Mouse (Mus musculus) cerebellum, adult 9-11 months (tissue): Measurements from ENCODE around the gene Smarcd2.

Experiments
- DNase-seq: peaks from one replicate; pipeline ENCODE4 v3.0.0; 2022

Smarcd2 gene

DNA sequence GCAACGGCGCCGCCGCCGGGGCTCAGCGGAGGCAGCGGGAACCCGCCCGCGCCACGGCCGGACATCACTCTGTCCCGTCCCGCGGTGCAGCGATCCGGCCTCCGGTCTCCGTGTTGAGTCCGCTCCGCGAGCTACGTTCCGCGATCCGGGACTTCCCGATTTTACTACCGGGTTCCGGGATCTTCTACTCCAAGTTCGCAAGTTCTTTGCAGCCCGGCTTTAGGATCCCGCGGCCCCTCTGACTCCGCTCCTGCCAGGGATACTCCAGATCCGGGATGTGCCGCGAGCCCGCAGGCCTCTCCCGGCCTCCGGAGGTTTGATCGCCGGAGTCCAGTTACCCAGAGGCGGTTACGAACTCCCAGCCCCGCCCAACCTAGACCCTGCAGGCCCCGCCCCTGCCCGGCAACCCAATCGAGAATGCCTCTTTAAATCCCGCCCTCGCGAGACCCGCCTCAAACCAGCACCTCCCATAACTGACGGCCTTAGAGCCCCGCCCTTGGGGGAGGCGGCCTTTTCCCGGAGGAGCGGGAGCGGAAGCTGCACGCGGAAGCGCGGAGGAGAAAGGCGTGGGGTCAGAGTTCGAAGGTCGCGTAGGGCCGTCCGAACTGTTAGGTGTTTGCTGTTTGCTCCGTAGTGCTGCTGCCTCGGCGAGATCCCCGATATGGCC lies at the start of gene Smarcd2:
Gene Smarcd2 (minus strand): TSS at position 329 of the 667 bp plus-strand sequence.
- peak; percentile 100 for DNase-seq

DNA sequence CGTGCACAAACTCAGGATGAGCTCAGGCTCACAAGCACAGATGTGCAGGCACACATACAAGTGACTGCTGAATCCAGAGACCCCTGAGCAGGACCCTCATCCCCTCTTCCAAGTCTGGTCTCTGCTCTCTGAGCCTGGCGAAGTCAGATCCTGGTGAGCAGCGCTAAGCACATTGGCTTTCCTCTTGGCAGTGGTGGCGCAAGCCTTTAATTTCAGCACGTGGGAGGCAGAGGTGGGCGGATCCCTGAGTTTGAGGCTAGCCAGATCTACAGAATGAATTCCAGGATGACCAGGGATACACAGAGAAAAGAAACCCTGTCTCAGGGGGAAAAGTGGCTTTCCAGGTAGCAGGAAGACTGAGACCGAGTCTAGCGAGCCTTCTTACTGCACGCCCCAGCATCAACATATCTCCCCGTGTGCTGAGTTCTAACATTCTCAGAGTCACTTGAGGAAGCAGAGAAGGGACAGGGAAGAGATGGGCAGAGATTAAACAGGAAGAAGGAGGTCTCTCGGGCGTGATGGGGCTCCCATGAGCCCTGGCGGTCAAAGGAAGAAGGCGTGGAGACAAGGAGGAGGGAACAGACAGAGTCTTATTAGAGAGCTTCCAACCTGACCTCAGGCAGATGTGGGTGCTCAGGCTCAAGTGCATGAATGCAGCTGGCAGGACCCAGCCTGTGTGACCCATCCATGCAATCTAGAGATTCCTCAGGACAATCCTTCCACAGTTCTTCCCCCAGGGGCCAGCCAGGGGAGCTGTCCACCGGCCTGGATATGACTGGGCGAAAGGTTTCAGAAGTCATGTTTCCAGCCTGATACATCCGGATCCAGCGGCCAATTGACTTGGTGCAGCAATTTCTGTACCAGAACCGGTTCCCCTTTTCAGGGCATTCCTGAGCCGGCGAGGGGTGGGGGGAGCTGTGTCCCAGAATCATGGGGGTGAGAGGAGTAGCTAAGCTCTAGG lies 45.9 kb upstream of the Smarcd2 start:
- no peak for DNase-seq

DNA sequence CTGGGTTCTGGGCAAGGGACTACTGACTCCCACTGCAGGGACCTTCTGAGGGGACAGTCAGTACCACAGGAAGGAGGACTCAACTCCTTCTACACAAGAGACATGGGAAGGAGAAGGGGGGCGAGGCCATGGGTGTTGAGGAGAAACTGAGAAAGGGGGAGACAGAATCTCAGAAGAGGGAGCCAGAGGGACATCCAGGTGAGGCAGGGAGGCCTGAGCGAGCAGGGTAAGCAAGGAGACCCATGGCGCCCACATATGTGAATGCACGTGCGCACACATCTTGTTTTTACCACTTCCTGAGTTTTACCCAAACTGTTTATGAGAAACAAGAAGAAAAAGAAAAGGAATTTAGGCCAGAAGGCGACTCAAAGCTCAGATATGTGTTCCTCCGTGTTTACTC lies 45.0 kb upstream of the Smarcd2 start:
- DNase-seq = no peak

DNA sequence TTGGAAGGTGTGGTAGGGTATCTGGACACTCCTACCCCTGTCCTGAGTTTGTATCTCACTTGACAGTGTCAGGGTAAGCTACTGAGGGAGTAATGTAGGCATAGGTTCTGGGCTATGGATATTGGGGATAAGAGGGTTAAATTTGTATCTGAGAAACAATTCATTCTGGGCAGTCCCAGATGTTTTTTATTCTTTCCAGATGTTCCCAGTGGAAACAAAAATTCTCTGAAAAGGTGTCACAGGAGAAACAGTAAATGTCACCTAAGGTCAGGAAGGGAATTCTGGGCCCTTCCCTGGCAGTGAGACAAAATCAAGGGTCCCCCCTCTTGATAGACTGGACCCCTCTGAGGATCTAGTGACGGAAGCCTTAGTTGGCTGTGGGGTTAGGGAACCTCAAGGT lies 43.6 kb upstream of the Smarcd2 start:
- no peak for DNase-seq

DNA sequence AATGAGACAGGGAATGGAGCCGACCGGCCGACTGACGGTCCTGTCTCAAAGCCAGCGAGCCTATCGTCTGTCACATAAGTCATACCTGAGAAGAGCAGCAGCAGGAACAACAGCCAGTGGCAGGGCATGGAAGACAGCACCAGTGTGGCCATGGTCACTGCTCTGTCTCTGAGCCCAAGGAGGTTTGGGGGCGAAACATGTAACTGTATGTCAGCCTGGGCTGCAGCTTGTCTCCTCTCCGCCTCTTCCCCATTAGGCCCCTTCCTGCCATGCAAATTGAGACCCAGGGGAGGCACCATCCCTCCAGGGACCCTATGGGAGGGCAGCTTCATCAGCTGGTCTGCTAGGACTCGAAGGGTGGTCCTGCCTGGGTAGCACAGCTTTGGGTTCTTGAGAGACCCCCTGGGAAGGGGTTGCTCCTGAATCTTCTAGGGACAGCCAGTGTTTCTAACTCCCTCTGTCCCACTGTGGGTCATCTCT lies 41.6 kb upstream of the Smarcd2 start, which contains the start of gene Cd79b:
Gene Cd79b (minus strand): TSS at position 430 of the 480 bp plus-strand sequence.
- DNase-seq = no peak

DNA sequence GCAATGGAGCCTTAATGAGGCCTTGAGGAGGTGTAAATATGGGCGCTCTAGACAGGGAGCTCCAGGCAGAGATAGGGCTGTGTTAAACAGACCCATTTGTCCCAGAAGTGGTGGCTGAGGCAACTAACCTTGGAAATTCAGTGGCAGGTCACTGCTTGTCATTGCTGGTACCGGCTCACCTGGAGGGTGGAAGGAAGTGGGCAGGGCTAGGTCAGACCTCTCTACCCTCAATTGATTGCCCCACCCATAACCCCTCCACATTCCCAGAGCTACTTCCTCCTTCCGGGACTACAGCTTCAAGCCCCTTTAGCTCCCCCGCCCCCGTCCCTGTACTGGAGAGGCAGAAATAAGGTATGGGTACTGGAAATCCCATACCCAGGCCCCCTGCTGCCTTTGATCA lies 40.8 kb upstream of the Smarcd2 start:
- no peak for DNase-seq

DNA sequence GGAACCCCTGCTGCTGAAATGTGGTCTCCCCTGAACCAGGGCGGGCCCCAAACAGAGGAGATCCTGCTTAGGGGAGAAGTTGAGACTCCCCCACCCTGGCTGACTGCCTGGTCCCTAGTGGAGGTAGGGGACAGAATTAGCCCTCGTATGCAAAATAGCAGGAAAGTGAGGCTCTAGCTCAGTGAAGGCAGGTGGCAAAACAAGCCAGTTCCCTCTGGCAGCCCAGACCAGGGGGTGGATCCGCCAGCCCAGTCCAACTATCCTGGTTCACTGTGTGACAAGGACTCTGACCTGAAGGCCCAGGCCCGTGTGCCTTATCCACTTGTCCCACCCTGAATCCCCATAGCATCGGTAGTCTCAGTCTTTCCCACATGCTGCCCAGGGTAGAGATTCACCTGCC lies 37.4 kb upstream of the Smarcd2 start:
- DNase-seq = no peak

DNA sequence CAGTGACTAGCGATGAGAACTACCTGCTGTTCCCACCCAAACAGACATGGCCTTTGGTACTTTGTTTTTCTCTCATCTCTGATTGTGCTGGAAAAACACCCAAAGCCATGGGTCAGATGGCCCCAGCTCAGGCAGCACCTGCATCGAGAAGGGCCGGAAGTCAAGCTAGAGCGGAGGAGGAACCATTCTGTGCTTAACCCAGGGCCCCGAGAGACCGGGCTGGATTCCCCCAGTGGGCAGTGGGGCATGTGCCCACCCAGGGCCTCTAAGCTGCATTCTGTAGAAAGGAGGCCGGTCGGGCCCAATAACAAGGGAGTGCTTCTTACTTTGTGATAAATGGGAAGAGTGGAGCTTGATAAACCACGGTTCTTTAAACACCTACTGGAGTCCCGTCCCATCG lies 35.4 kb upstream of the Smarcd2 start:
- no peak for DNase-seq

DNA sequence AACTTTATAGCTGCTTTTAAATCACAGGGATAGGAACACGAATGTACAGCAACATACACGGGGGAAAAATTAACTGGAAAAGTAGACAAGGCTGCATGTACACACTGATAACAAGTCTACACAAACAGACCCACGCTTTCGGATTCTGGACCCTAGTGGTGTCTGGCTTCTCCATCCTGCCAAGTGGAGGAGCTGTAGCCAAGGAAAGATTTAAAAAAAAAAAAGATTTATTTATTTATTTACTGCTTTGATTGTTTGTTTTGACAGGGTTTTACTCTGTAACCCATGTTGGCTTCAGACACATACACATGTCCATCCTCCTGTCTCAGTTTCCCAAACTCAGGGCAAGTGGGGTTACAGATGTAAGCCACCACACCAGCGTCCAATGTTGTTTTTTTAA lies 34.7 kb upstream of the Smarcd2 start:
- DNase-seq = no peak

DNA sequence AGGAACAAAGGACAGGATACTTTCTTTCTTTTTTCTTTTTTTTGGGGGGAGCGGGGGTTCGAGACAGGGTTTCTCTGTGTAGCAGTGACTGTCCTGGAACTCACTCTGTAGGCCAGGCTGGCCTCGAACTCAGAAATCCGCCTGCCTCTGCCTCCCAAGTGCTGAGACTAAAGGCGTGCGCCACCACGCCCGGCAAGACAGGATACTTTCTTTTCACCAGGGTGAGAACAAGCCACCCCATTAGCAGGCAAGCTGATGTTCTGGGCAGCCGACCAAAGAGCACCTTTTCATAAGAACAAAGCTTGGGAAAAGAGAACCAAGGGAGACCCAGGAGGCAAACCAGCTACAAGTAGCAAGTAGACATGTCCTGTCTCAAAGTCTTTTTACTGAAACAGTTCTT lies 34.0 kb upstream of the Smarcd2 start:
- no peak for DNase-seq

DNA sequence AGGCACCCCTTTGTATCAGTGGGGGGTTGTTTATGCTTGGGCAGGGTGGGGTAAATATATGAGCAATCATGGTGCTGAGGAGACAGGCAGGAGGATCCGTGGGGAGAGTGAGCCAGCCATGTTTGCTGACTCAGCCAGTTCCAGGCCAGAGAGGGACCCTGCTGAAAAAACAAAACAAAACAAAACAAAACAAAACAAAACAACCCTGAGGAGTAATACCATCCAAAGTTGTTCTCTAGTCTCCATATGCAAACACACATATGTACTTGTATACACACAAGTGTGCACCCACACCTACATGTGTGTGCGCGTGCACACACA lies 33.3 kb upstream of the Smarcd2 start:
- no peak for DNase-seq

DNA sequence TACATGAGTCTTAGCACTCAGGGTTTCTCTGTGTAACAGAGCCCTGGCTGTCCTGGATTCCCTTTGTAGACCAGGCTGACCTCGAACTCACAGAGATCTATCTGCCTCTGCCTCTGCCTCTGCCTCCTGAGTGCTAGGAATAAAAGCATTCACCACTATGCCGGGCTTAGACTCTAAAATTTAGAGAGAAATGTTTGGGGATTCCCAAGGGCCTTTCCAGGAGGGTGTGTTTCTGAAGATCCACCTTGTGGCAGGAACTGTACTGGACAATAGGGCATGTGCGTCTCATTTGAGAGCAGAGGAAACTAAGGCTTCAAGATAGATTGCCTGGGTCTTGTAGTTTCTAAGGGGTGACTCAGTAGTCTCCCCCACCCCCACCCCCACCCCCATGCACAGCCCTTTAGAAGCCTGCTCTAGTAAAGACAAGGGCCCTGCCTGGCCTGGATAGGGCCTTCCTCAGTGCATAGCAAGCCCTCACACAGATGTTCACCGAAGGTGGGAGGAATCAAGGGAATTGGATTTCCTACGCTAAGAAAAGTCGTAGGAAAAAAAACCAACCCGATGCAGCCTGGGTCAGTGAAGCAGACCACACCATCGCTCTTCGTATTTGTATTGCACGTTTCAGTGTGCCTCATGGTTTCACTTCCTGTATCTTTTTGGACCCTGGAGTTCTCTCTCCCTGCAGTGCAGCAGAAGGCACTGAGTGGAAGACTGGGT lies 32.7 kb upstream of the Smarcd2 start:
- DNase-seq = no peak

DNA sequence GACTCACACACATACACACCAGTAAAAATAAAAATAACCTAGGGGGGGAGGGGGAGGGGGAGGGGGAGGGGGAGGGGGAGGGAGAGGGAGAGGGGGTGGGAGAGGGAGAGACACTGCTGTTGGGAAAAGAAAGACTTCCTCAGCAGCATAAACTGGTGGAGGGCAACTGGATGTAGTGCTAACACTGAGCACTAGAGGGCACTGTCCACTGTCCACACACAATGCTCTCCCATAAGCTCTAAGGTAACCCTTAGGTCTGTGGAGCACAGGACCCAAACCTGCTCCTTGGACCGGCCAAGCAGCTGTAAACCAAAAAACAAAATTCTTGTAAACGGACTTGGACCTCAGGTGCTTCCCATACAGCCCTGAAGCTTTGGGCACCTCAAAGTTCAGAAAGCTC lies 29.9 kb upstream of the Smarcd2 start:
- peak; percentile 47 for DNase-seq

DNA sequence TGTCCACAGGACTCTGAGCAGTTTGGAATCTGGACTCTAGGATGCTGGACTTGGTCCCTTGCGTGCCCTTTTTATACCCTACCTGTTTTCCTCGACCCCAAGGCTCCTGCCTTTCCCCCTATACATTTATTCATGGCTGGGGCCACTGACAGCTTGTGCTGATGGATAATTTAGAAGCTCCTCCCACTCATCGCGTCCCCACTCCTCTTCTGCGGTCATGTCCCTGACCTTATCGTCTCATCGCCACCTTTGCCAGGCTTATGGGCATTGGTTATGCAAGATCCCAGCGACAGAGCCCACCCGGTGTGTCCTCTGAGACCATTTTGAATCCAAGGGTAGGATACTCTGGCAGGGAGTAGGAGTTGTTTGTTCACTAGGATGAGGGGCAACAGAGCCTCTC lies 29.0 kb upstream of the Smarcd2 start, which contains the start of gene Gh:
Gene Gh (minus strand): TSS at position 101 of the 400 bp plus-strand sequence.
- DNase-seq = no peak

DNA sequence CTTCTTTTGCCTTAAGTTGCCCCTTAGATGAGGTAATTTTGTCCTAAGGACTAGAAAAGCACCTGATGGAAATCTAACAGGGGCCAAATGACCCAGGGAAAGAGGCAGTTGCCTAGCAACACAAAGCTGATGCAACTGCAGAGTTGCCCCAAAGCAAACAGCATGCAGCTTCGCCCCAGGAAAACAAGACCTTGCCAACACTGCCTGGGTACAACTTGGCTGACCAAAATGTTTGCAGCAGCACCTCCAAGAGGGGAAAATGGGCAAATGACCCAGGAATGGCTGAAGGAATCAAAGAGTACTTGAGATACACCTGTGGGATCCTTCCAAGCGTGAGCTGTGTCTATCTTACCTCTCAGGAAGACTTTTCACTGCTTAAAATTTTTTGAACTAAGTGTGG lies 19.1 kb upstream of the Smarcd2 start:
- DNase-seq = peak; percentile 93

DNA sequence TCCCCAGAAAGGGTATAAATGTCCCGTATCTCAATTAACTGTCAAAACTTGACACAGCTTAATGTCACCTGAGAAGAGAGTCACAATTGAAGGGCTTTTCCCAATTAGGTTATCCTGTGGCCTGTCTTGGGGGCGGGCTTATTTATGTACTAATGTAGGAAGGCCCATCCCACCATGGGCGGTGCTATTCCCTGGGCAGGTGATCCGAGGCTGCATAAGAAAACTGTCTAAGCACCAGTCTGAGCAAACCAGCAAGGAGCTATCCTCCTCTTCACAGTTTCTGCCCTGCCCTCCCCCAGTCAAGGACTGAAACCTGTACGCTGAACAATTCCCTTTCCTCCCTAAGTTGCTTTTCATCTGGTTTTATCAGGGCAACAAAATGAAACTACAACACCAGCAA lies 17.6 kb upstream of the Smarcd2 start:
- DNase-seq = peak; percentile 58

DNA sequence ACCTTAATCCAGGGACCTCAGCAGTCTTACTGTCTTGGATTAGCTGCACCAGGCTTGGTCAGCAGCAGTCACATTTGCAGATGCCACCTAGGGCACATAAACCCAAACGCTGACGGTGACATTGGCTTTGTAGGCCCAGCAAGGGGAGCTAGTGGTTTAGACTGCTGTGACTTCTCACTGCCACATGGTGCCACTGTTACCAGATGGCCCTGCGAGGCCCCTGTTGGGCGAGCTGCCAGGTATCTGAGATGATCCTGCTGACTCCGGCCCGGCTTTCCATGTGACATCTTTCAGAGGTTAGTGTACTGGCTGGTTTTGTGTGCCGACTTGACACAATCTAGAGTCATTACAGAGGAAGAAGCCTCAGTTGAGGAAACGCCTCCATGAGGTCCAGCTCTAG lies 16.6 kb upstream of the Smarcd2 start:
- peak; percentile 95 for DNase-seq

DNA sequence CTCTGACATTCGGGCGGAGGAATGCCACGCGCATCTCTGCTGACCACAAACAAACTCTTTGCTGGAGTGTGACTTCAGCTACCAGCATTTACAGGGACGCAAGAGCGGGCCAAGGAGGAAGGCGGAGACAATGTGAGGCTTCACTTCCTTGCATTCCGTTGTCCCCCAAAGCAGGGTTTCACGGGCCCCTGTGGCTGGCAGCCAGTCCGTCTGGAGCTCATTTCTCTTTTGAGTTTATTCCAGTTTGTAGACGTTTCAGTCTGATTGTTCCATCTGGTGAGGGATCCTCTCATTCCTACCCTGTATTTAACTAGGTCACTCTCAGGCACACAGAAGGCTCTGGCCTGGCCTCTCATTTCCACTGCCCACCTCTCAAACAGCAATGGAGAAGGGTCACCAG lies 14.2 kb upstream of the Smarcd2 start:
- peak; percentile 91 for DNase-seq

DNA sequence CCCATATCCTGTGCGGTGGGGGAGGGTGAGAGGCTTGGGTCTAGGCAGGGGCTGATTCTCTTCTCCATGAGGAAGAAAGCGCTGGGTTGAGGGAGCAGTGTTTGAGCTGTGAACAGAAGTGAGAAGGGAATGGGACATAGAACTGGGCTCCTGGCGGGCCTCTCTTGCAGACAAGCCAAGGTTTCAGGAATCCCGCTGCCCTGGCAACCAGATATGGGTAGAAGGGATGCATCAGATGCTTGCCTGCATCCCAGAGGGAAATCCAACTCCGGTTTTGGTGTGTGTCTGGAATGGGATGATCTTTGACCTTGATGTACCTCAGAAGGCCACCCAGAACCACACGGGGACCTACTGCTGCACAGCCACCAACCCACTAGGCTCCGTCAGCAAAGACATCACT lies 13.4 kb upstream of the Smarcd2 start:
- DNase-seq = no peak

DNA sequence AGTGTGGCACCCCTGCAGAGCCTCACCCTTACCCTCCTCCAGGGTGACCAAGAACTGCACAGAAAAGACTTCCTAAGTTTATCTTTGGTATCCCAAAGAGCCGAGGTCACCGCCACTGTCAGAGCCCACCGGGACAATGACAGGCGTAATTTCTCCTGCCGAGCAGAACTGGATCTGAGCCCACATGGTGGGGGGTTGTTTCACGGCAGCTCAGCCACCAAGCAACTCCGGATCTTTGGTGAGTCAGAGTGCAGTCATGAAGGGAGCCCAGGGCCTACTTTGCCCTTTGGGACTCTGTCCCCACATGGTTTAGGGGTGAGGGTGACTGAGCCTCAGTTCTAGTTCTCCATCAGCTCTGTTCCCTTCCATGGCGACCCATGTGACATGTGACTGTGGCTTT lies 11.4 kb upstream of the Smarcd2 start:
- DNase-seq = peak; percentile 58

DNA sequence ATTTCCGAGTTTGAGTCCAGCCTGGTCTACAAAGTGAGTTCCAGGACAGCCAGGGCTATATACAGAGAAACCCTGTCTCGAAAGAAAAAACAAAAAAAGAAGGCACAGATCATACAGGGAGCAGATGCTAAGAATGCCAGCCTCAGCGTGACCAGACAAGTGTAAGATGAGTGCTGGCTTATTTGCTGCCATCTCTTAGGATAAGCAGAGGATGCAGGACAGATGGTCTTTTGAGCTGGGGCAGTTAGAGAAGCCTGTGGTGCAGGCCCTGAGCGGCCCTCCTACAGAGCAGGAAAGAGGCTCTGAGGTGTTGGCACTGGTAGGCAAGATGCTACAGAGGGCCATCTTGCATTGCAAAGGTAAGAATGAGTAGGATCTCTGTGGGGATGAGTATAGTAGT lies 10.6 kb upstream of the Smarcd2 start:
- peak; percentile 76 for DNase-seq

DNA sequence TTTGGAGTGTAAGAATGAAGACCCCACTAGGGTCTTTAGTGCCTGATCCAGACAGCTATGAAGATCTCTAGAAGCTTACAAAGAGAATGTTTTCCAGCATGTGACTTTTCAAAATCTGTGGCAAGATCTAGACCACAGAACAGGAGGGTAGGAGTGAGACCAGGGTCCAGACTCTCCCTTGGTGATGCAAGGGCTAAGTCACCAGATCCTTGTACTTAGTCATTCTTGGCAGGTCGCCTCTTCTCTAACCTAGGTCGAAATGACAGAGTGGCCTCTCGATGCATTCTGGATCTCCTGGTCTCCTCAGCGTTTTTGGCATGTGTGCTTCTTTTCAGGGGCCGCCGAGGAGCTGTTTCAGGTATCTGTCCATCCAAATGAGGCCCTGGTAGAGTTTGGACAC lies 9.7 kb upstream of the Smarcd2 start:
- peak; percentile 49 for DNase-seq

DNA sequence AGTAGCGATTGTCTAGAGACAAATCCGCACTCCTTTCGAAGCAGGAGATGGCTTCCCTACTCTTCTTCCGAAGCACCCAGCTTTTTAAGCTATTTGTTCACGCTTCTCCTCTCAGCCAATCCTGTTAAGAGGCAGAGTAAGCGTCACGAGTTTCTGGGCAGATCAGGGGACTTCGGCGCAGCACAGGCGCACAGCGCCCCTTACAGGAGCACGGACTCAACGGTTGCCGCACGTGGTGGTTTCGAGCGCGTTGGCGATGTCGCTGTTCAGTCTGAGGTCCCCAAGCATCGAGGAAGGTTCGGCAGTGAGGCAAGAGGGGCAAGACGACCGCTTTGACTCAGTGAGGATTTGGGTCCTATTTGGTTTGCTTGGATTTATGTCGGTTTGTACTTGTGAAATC lies 3.7 kb upstream of the Smarcd2 start, which contains the start of gene Tcam1:
Gene Tcam1 (plus strand): TSS at position 219 of the 400 bp plus-strand sequence.
- peak; percentile 93 for DNase-seq
